In the genomic region with DNA sequence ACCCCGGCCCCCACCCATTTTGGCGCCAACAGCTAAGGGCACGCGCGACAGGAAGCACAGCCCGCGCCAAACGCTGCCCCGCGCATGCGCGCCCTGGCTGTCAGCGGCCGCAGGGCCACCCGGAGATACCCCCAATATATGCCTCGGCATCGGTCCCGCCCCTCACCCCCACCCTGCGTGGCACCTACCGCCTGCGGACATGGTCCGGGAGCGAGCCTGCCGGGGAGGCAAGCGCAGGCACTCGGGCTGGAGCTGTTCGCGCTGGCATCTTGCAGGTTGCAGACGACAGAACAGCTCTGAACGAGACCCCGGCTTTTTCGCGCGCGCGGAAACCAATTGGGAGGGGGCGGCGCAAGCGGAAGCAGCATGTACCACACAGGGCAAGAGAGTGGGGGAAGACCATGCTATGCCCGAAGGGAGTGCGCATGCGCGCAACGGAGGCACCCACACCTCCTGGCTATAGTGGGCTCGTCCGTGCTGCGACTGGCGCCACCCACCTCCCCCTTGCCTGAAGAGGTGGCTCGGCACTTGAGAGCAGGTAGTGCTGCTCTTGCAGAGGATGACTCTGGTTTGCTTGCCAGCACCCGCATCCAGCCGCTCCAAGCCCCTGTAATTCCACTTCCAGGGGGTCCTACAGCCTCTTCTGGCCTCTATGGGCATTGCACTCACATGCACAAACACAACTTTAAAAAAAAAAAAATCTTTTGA, we compare ENCODE assay signal across 8 mouse cellular contexts. TPM values are rescaled to one million over a fixed set of nuclear protein-coding genes. Genes with fewer than 3 reads are reported as not detected.
A peak's percentile ranks its signal among the peaks of the same experiment; 100 is the strongest.
DNase-seq lines count a peak whose midpoint lies in the region; ATAC-seq lines count a peak whose summit lies in the region.

No protein-coding gene starts in this region.

- peak overlapping the region; percentile 87 for H3K4me2 ChIP-seq in heart, embryonic 16.5 days (ENCODE audit: low read depth, low read length)
- H3K4me2 ChIP-seq in liver, embryonic 15.5 days = peak overlapping the region; percentile 83
- H3K4me2 ChIP-seq in neural tube, embryonic 12.5 days (replicated peaks) = peak overlapping the region; percentile 89

- H3K27me3 ChIP-seq in forebrain, embryonic 10.5 days (ENCODE audit: poor library complexity, severe bottlenecking) = no peaks in the 10 kb centered on the region
- H3K27me3 ChIP-seq in heart, embryonic 16.5 days (ENCODE audit: control insufficient read depth, insufficient read depth, low read length) = no peaks in the 10 kb centered on the region
- H3K27me3 ChIP-seq in liver, embryonic 15.5 days = no peaks in the 10 kb centered on the region
- no peaks in the 10 kb centered on the region for H3K27me3 ChIP-seq in neural tube, embryonic 12.5 days (replicated peaks)

- peak overlapping the region; percentile 94 for H3K9ac ChIP-seq in heart, embryonic 16.5 days (ENCODE audit: low read length)
- peak overlapping the region; percentile 90 for H3K9ac ChIP-seq in liver, embryonic 15.5 days
- peak overlapping the region; percentile 78 for H3K9ac ChIP-seq in neural tube, embryonic 12.5 days

- WGBS in forebrain, embryonic 10.5 days = under 1% methylated on average over 51 of the region's 51 CpGs
- WGBS in heart, embryonic 16.5 days = under 1% methylated on average over 51 of the region's 51 CpGs
- under 1% methylated on average over 51 of the region's 51 CpGs for WGBS in liver, embryonic 15.5 days (ENCODE audit: insufficient replicate concordance)
- WGBS in neural tube, embryonic 12.5 days = under 1% methylated on average over 51 of the region's 51 CpGs

- H3K4me3 ChIP-seq in forebrain, embryonic 10.5 days = peak overlapping the region; percentile 95
- peak overlapping the region; percentile 92 for H3K4me3 ChIP-seq in heart, embryonic 16.5 days (ENCODE audit: low read length)
- peak overlapping the region; percentile 92 for H3K4me3 ChIP-seq in liver, embryonic 15.5 days (replicated peaks)
- H3K4me3 ChIP-seq in neural tube, embryonic 12.5 days = peak overlapping the region; percentile 83

- peak overlapping the region; percentile 94 for H3K27ac ChIP-seq in forebrain, embryonic 10.5 days
- peak overlapping the region; percentile 93 for H3K27ac ChIP-seq in heart, embryonic 16.5 days (ENCODE audit: low read length)
- H3K27ac ChIP-seq in liver, embryonic 15.5 days (replicated peaks) = peak overlapping the region; percentile 92
- peak overlapping the region; percentile 42 for H3K27ac ChIP-seq in neural tube, embryonic 12.5 days

- H3K36me3 ChIP-seq in forebrain, embryonic 10.5 days (replicated peaks) = peaks cover 24% of the 10 kb centered on the region
- H3K36me3 ChIP-seq in heart, embryonic 16.5 days (ENCODE audit: control insufficient read depth, insufficient read depth) = no peaks in the 10 kb centered on the region
- H3K36me3 ChIP-seq in liver, embryonic 15.5 days (replicated peaks) = peaks cover 25% of the 10 kb centered on the region
- no peaks in the 10 kb centered on the region; the same call in 1 of the 2 replicates for H3K36me3 ChIP-seq in neural tube, embryonic 12.5 days

- peak; percentile 96 for ATAC-seq in heart, embryonic 16.5 days (replicated peaks; ENCODE audit: extremely low read depth, insufficient read depth, low FRiP score)
- peak; percentile 93 for ATAC-seq in liver, embryonic 15.5 days (ENCODE audit: insufficient read depth)
- peak; percentile 95 for ATAC-seq in neural tube, embryonic 12.5 days (ENCODE audit: low FRiP score, low read depth)

- H3K4me1 ChIP-seq in forebrain, embryonic 10.5 days = peaks cover 30% of the 10 kb centered on the region
- peaks cover 7% of the 10 kb centered on the region; the same call in 1 of the 2 replicates for H3K4me1 ChIP-seq in heart, embryonic 16.5 days (ENCODE audit: control insufficient read depth, insufficient read depth, low read length)
- peaks cover 50% of the 10 kb centered on the region for H3K4me1 ChIP-seq in liver, embryonic 15.5 days (replicated peaks)
- H3K4me1 ChIP-seq in neural tube, embryonic 12.5 days = peaks cover 15% of the 10 kb centered on the region

- DNase-seq in CD8-positive naive resting alpha-beta T cell, adult 2 months (ENCODE audit: low read depth in 2 of 2, low spot score in 2 of 2) = peak; percentile 96 to 98
- peak; percentile 93 for DNase-seq in c-Kit-positive CD71-negative TER-119-negative erythroid progenitor cells, embryonic 14.5 days (ENCODE audit: low read depth)
- DNase-seq in forebrain, embryonic 10.5 days (ENCODE audit: extremely low spot score, low spot score) = peak; percentile 99
- DNase-seq in kidney, postnatal 36 days = peak; percentile 96 to 97
- peak; percentile 97 for DNase-seq in telencephalon, adult 2 months (ENCODE audit: low read depth, low spot score)

- H3K9me3 ChIP-seq in forebrain, embryonic 10.5 days = no peaks in the 10 kb centered on the region
- H3K9me3 ChIP-seq in heart, embryonic 16.5 days (replicated peaks; ENCODE audit: control insufficient read depth, low read length) = no peaks in the 10 kb centered on the region
- no peaks in the 10 kb centered on the region for H3K9me3 ChIP-seq in liver, embryonic 15.5 days (replicated peaks)
- no peaks in the 10 kb centered on the region for H3K9me3 ChIP-seq in neural tube, embryonic 12.5 days

RNA-seq across cellular contexts. Expression of gene Dnmt1, which starts 7.0 kb away (rescaled TPM):
- polyA plus RNA-seq in forebrain, embryonic 10.5 days (2016; fragmentation: Nextera tagmentation; extraction: Ambion mirVana) = 171 and 174 TPM in 2 replicates
- 56.1 and 63.1 TPM in 2 replicates for polyA plus RNA-seq in heart, embryonic 16.5 days (2015; fragmentation: Nextera tagmentation; extraction: Ambion mirVana)
- polyA plus RNA-seq in liver, embryonic 15.5 days (2015; fragmentation: Nextera tagmentation; extraction: Ambion mirVana) = 54.5 and 59.1 TPM in 2 replicates
- polyA plus RNA-seq in neural tube, embryonic 12.5 days (2016; fragmentation: Nextera tagmentation; extraction: Ambion mirVana) = 89.4 and 92.4 TPM in 2 replicates

RNA-seq across cellular contexts. Expression of gene S1pr2, which starts 23.9 kb away (rescaled TPM):
- polyA plus RNA-seq in forebrain, embryonic 10.5 days (2016; fragmentation: Nextera tagmentation; extraction: Ambion mirVana) = 24.4 and 26.4 TPM in 2 replicates
- 18.2 and 23.7 TPM in 2 replicates for polyA plus RNA-seq in heart, embryonic 16.5 days (2015; fragmentation: Nextera tagmentation; extraction: Ambion mirVana)
- 4.2 and 4.8 TPM in 2 replicates for polyA plus RNA-seq in liver, embryonic 15.5 days (2015; fragmentation: Nextera tagmentation; extraction: Ambion mirVana)
- 17.7 and 19.5 TPM in 2 replicates for polyA plus RNA-seq in neural tube, embryonic 12.5 days (2016; fragmentation: Nextera tagmentation; extraction: Ambion mirVana)

RNA-seq across cellular contexts. Expression of gene Mrpl4, which starts 49.9 kb away (rescaled TPM):
- polyA plus RNA-seq in forebrain, embryonic 10.5 days (2016; fragmentation: Nextera tagmentation; extraction: Ambion mirVana) = 152 and 154 TPM in 2 replicates
- polyA plus RNA-seq in heart, embryonic 16.5 days (2015; fragmentation: Nextera tagmentation; extraction: Ambion mirVana) = 170 and 173 TPM in 2 replicates
- polyA plus RNA-seq in liver, embryonic 15.5 days (2015; fragmentation: Nextera tagmentation; extraction: Ambion mirVana) = 62.1 and 66.9 TPM in 2 replicates
- polyA plus RNA-seq in neural tube, embryonic 12.5 days (2016; fragmentation: Nextera tagmentation; extraction: Ambion mirVana) = 116 and 121 TPM in 2 replicates

RNA-seq across cellular contexts. Expression of gene Eif3g, which starts 54.3 kb away (rescaled TPM):
- polyA plus RNA-seq in forebrain, embryonic 10.5 days (2016; fragmentation: Nextera tagmentation; extraction: Ambion mirVana) = 425 and 433 TPM in 2 replicates
- polyA plus RNA-seq in heart, embryonic 16.5 days (2015; fragmentation: Nextera tagmentation; extraction: Ambion mirVana) = 208 and 209 TPM in 2 replicates
- 178 and 180 TPM in 2 replicates for polyA plus RNA-seq in liver, embryonic 15.5 days (2015; fragmentation: Nextera tagmentation; extraction: Ambion mirVana)
- 301 and 309 TPM in 2 replicates for polyA plus RNA-seq in neural tube, embryonic 12.5 days (2016; fragmentation: Nextera tagmentation; extraction: Ambion mirVana)

Comparison
In these comparisons a context has a peak if more than half of its experiments do, and no peak if none do; other contexts are left out.
1. Peak in every context shown above with its lines: DNase-seq, ATAC-seq, H3K4me3 ChIP-seq and H3K27ac ChIP-seq.
2. H3K27ac ChIP-seq: peak in every context shown above with its lines; median percentile 94 in forebrain, embryonic 10.5 days; 93 in heart, embryonic 16.5 days; 92 in liver, embryonic 15.5 days; 42 in neural tube, embryonic 12.5 days.